Mouse (Mus musculus) lung, postnatal 14 days (tissue): ENCODE measurements at regions not wholly inside any gene's neighbourhood (a gene's known extent, or its start where the extent isn't known, plus 50 kb on each side); places are given as distances from the start of the nearest gene placed in this dataset.

ENCODE experiments used
- DNase-seq: peaks from one replicate; pipeline ENCODE4 v3.0.0; 2021

GRCm38 (mm10) chr7:137888731-137889130 is 451.3 kb downstream of the Glrx3 start:
- DNase-seq: no peak

DNA sequence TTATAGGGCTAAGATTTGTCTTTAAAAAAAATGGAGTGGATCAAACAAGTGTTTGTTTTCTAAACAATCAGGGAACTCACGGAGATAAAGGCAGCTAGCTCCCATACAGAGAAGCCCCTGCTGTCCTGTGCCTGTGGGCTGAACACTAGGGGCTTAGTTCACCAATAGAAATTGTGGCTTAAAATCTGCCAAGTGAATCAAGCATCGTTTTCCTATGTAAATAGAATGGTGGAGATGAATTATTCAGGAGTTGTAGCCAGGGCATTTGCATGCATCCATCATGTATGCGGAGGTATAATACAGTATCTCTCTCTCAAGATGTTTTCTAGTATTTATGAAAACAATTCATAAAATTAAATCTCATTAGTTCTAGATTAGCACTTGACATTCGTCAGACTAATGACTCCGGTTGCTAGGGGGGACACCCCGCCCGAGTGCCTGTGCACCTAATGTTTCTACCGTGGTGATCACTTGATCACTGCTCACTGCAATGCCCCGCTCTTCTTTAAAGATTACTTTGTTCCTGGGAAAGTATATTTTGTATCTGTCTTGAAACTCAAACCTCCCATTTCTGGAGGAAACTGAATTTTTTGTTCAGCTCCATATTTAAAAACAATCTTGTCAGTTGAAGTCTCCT is 469.1 kb downstream of the Glrx3 start:
- DNase-seq: no peak

GRCm38 (mm10) chr7:137909456-137909855 is 472.0 kb downstream of the Glrx3 start:
- DNase-seq: no peak

DNA sequence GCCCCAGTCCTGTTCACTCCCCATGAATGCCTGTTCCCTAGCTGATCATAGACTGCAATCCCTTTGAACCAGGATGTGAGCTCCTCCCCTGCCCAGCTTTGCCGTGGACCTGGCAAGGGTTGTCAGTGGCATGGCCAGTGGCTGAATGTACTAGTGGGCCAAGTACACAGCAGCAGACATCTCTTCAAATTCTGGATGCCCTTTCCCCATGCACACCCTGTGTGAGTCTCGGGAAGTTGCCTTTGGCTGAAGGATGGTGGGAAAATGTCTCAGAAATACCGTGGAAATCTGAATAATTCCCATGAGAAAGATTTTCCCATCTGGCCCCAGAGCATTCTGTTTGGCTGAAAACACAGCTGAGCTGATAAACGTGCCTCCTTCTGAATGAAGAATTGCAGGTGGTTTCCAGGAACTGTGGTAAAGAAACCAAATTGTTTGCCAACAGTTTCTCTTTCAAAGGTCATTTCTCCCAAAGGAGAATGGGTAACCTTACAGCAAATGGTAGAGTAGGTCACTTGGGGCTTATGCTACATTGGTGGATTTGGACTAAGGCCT is 476.2 kb downstream of the Glrx3 start:
- DNase-seq: no peak

DNA sequence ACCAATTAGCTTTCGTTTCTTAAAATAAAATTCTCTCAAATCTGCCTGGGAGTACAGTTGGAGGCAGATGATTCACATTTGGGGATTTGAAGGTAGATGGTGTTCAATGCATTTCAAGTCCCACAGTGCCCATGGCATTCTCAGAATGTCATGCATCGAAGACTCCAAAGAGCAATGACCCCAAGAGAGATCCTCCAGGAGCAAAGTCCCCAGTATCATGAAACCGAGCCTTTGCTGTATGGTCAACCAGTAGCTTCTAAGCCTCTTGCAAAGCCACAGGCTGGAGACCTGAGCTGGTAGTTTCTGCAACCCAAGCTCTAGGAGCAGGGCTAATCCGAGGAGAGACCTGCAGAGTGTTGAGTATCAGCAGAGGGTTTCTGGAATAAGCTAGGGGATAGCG is 477.1 kb downstream of the Glrx3 start:
- DNase-seq: no peak

DNA sequence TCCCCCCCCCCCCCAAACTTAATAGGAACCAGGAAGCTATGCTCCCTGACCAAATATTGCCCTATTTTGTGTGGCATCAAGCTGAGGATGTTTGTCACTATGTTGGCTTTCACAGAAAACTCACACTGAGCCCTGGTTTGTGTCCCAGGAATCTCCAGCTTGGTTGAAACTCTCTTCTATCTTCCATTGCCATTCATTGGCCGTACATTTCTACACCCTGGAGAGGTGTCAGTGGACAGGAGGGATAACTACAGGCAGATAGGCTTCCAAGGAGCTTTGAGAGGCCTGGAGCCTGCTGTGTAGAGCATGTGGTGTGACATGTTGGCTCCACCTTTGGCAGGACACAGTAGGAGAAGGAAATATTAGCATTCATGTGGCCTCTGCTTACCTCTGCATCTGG is 478.9 kb downstream of the Glrx3 start:
- DNase-seq: no peak

DNA sequence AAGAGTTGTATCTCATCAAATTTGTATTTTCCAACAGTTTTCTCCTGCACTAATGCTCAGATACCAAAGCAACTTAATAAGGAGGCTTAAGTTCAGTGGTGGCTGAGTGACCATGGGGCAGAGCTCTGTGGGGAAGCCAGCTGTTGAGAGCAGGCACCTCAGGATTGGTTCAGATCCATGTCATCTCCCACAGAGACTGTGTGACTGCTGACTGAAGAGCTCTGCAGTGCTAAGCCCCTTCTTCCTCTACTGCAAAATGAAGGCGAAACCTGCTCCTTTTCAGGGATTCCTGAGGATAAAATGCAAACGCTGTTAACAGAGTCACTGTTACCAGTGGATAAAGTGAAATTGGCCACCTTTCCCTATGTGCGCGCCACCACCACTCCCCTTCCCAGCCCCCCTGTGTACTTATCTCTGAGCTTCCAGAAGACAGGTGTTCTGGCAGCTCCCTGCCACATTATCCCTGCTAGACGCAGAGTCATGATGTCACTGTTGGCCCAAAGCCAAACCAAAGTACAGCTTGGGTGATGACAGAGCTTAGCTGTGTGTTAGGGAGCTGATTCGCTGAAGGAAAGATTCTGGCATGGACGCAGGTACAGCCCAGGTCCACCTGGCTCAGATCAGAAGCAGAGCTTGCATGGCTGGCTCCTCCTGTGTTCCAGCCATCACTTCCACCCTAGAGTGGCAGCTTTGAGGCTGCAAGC is 472.9 kb downstream of the Tcerg1l start:
- DNase-seq: peak; percentile 23

DNA sequence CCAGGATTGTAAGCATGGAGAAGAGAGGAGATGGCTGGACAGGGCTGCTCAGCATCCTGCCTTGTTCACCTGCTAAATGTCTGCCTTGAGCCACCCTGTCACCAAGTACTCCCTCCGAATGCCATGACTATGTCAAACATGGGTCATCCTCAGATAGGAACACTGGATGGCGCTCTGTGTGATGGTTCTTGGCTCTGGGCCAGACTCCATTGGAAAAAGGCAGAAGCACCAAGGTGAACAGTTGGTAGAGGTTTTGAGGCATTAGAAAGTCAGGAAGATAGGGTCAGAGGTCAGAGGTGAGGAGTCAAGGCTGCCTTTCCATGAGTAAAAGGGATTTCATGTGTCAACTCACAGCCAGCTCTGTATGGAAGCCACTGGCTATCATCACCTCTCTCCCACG is 471.9 kb downstream of the Tcerg1l start:
- DNase-seq: no peak

DNA sequence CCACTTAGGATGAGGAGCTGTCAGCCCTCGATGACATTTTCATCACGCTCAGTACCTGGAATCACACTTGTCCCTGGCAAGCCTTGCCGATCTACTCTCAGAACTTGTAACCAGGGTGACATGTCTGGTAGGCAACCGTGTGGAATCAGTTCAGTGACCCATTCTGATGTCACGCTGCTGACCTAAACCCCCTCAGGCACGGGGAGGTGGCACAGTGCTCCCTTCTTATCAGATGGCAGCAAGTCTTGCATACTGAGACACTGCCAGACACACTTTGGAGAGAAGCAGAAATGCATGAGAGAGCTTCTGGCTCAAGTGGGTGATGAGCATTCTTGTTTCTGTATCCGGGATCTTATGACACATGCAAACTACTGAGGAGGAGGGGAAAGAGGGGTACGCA is 470.2 kb downstream of the Tcerg1l start:
- DNase-seq: no peak

- DNase-seq: no peak
Measured at GRCm38 (mm10) chr7:137930200-137930599, 467.3 kb downstream of the Tcerg1l start.

DNA sequence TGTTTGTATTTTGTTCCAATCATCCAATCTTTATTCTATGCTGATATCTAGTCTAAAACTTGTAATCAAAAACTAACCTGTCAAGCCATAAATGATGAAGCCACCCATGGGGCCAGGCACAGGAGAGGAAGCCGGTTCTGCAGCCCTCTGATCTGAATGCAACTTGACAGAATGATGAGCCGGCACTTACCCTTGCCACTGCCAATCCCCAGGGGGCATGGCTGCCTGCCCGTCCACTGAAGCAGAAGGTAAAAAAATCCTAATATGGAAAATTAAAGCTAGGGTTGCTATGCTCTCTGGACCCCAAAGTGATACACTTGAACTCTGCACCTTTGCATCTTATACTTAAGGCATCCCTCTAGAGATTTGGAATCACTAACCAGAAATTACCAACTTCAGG is 461.6 kb downstream of the Tcerg1l start:
- no peak for DNase-seq

DNA sequence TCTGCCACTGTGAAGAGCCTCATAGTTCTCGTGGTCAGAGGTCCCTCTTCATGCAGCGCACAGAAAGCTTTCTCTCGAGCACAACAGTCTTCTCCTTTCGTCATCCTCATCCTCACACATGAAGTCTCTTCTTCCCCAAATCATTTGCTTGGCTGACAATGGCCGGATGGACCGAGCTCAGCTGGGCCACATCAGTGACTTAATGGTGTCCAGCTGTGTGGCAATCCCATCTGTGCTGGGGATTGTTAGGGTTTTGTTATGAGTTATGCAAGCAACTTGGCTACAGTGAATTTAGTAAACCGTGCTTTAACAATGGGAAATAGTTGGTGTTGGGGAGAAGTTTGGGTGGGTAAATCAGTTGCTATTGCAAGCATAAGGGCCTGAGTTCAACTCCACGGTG is 458.4 kb downstream of the Tcerg1l start:
- peak; percentile 4 for DNase-seq

DNA sequence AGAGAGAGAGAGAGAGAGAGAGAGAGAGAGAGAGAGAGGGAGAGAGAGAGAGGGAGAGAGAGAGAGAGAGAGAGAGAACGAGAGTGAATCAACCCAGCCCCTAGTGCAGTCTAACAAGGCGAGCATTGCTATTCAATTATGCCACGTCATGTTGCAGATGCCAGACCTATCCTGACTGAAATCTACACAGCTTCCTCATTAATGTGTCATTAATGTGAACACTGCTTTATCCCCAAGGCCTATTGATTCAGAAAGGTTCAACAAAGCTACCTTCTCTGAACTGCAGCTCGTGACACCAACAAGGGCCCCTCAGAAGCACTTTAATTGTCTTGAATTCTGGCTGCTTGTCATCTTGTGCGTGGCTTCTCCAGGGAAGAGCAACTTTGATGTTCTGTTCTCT is 457.4 kb downstream of the Tcerg1l start:
- no peak for DNase-seq

DNA sequence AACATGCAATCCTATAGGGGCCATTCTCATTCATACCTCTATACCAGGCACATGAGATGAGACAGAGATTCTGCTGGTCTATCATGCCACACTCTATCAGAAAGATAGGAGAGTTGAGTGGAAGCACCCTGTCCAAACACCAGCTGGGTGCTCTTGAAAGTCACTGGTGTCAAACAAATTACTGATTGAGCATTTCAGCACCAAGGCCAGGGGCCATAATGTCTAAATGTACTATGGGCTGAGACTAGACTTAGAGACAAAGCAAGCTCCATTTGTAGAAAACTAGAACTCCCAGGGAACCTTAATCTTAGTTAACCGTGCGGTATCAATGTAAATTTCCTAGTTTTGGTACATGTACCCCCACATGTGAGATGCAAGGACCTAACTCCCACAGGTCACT is 452.5 kb downstream of the Tcerg1l start:
- no peak for DNase-seq

GRCm38 (mm10) chr7:137947424-137947823 is 450.1 kb downstream of the Tcerg1l start:
- no peak for DNase-seq

DNA sequence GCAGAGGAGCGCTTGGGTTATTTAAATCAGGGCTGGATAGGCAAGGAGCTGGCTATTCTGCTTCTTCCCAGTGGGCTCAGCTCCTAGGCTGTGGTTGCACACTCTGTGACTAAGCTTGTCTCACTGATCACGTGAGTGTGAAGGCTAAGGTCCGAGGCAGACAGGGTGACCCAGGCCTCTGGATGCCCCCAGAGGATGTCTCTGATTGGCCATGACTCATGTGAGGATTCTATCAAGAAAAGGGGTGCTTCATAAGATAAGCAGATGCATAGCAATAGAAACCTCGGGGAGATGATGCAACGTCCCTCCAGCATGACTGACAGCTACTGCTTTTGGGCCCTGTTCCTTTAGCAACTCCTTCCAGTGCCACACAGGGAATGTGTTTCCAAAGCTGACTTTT is 440.2 kb downstream of the Tcerg1l start:
- no peak for DNase-seq

DNA sequence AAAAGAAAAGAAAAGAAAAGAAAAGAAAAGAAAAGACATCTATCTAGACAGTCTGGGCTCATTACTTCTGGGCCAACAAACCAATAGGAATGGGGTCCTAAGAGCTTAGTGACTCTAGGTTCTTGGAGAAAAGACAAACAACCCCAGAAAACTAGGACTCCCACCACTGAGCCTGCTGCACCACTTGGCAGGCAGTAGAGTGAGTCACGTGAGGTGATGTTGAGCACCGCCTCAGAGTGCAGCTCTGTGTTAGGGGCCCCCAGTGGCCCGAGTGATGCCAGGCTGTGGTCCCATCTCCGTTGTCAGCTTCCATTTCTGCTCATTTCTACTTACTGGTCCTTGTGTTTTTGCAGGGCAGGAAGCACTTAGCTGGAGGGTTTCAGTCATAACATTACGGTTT is 439.7 kb downstream of the Tcerg1l start:
- no peak for DNase-seq

DNA sequence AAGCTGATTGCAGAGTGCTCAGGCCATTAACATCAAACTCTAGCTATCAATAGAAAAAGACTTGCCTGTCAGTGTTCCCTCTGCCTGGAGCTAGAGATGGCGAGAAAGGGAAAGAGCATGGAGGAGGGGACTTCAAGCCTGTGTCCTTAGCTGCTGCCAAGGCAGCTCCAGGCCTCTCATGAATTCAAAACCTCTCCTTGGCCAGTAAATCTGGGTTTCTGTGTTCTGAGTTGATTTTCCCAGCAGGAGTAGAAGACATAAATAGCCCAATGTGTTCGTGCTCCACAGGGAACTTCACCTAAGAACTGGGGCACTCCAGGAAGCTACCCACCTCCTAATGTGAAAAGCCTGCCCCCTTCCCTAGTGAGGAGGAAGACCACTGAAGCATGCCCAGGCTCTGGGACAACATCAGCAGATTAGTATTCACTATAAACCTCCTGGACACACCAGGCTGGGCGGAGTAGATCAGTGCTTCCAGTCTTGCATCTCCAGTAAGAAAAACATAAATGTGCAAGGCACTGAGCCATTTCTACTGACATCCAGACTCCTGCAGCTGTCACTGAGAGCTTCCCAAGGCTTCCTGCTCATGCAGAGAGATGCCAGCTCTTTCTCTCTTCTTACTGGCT is 433.9 kb downstream of the Tcerg1l start:
- no peak for DNase-seq

DNA sequence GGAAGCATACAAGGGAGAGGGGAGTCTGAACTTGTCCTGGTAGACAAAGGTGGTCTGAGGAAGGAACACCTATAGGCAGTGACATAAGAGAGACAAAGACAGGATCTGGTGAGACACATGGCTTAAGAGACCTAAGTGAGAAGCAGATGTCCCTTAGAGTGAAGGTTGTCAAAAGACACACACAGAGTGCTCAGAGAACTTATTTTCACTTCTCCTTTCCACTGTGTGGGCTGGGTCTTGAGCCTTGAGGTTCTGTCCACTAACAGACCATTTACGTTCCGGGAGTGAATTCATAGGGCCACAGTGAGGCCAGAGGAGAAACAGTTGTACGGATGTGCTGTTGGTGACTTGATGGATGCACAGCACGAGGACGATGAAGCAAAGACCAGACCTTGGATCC is 422.8 kb downstream of the Tcerg1l start:
- DNase-seq: no peak

GRCm38 (mm10) chr7:137977527-137977926 is 420.0 kb downstream of the Tcerg1l start:
- DNase-seq: no peak

- no peak for DNase-seq
Measured at GRCm38 (mm10) chr7:137979361-137979760, 418.2 kb downstream of the Tcerg1l start.

- DNase-seq: no peak
Measured at GRCm38 (mm10) chr7:138005806-138006205, 391.7 kb downstream of the Tcerg1l start.

GRCm38 (mm10) chr7:138006971-138007370 is 390.6 kb downstream of the Tcerg1l start:
- DNase-seq: no peak

DNA sequence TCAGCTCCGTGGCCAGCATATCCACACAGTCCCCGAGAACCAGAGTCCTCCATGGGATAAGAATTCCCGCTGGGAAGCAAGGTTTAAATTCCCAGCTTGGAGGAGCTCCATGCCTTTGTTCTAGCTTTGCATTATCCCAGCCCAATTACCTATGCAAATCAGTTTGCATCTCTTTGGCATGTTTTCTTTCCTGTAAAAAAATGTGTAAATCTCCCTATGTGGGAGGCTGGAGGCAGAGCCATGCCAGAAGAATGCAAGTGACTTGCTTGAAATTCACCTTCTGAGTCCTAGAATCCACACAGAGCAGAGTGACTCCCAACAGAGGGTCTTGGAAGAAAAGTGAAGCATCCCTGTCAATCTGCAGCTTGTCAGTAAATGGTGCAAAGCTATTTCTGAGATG is 388.9 kb downstream of the Tcerg1l start:
- DNase-seq: no peak
